Mouse (Mus musculus): ENCODE data around the gene Zfp648.

GRCm38 (mm10) chr1:154251186-154251585 is 50.2 kb downstream of the Zfp648 start:
- TF ChIP-seq TAL1 (IDR thresholded peaks at IDR 0.05; ENCODE audit: low read length) (no peak), GATA1 (IDR thresholded peaks at IDR 0.05; ENCODE audit: low read length) (no peak)
